Mouse (Mus musculus) neutrophil, adult 5-6 weeks (primary cell): ENCODE data around the gene 5530400C23Rik. TPM values are rescaled to one million over a fixed set of nuclear protein-coding genes. Genes with fewer than 3 reads are reported as not detected.
"Not testable (repeated sequence)": the region's sequence is repeated elsewhere in the genome, so short reads cannot be mapped to it uniquely, and the experiment has no call there.

Experiments used
- ATAC-seq: fragments of 151-379, 151-347 bp; 2 replicates; pipeline ENCODE4 v1.8.0; 2017; ENCODE audit warnings: mild to moderate bottlenecking, moderate TSS enrichment; ENCODE audit not compliant: insufficient number of reproducible peaks, poor library complexity, low FRiP score, severe bottlenecking; ENCODE audit errors: extremely low read depth
- total RNA-seq: library from RNA; stranded (forward); fragments of 200-1000 nt; gene quantifications from 2 replicates; pipeline ENCODE4 v1.2.3, GENCODE M21; 2017

Gene 5530400C23Rik
- total RNA-seq = not detected in 2 replicates

GRCm38 (mm10) chr6:133291916-133292315 lies at the start of gene 5530400C23Rik:
Gene 5530400C23Rik, plus strand, starts transcription at chr6:133292216.
- ATAC-seq = not testable (repeated sequence)

- no peak for ATAC-seq
Observed at GRCm38 (mm10) chr6:133305952-133306715, 14.1 kb downstream of the 5530400C23Rik start.

- ATAC-seq = not testable (repeated sequence)
Observed at GRCm38 (mm10) chr6:133313896-133314295, 21.9 kb downstream of the 5530400C23Rik start.

DNA sequence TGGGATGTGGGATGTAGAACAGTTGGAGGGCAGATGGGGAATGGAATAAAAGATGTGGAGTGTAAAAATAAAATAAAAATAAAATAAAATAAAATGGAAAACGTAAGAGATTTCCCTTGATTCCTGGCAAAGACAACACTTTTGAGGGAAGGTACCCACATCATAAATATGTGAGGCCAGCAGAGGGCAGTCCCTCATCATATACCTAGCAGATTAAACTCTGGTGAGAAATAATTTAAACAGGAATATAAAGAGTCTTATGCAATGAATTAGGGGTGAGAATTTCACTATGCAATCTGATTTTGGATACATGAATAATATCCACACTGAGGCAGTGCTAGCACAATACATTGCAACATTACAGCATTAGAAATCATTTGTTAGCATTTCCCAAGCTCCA lies 46.5 kb downstream of the 5530400C23Rik start:
- no peak for ATAC-seq

DNA sequence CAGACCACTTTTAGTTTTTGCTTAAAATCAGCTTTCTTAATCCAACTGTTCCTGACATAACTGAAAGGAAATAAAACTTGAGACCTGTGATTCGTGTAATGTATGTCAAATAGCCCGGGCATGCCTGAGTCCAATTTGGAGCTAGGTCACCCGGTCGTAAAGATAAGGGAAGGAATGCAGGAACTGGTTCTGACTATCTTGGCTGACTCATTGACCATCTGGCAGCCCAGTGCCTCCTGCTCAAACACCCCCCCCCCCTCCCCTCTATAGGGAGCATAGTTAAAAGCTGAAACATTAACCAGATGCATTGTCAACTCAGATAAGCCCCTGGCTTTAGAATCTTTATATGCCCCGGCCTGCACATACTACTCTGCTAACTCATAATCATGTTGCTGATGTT lies 49.7 kb downstream of the 5530400C23Rik start:
- not testable (repeated sequence) for ATAC-seq

Other genes starting within 250 kb of the 5530400C23Rik start
- not detected in 2 replicates for gene Tas2r140, start 236.4 kb upstream of the 5530400C23Rik start, total RNA-seq
- 15.8 and 16.1 TPM in 2 replicates for gene Smim10l1, start 187.3 kb upstream of the 5530400C23Rik start, total RNA-seq